Mouse (Mus musculus): ENCODE data around the gene Zfp619. TPM values are rescaled to one million over a fixed set of nuclear protein-coding genes. Genes with fewer than 3 reads are reported as not detected.

The Zfp619 gene
- total RNA-seq (2023) = 4.4 and 5.8 TPM in 2 replicates

DNA sequence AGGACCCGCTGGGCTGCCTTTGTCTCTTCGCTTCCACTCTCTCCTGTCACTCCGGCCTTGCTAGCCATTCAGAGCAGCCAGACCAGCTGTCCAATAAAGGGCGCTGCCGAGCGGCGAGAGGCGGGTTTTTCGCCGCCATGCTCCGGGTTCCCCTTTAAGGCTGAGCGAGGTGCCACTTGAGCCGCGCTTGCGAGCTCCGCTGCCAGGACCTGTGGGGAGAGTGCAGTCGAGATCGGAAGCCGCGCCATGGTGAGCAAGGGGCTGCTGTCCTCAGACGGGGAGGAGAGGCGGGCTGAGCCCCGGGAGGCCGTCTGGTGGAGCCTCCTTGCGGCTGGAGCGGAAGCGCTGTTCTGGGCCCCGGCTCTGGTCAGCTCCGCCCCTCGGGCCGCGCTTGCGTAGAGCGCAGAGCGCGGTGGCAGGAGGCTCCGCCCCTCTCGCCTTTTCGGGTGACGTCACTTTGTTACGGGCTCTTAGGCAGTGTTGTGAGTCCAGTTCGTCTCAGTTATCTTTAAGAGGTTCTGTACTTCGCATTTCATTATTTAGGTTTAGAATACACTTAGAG, at the start of gene Zfp619:
Gene Zfp619, plus strand, starts transcription at position 151 of the 562 bp plus-strand sequence.

Other genes starting within 250 kb of the Zfp619 start
- gene Gm5114, start 104.6 kb upstream of the Zfp619 start, total RNA-seq (2023) = not detected in 2 replicates

All from neutrophil, adult 65 days (primary cell).